In the genomic region with DNA sequence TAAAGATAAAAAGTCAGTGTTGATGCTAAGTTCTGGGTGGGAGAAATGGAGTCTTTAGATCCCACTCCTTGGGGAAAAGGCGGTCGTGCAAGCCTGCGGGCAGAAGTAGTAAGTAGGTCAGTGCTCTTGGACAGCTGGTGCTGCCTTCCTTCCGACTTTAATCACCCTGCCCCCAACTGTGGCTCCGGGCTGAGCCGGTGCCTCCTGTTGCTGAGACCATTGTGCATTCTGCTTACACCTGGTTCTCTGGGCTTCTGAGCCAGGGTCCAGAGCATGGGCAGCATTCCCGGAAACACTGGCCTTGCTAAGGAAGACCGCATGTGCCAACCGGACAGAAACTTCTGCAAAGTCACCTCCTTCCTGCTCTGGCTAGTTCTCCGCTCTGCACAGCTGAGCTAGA, we compare ENCODE assay signal across 9 mouse cellular contexts. TPM values are rescaled to one million over a fixed set of nuclear protein-coding genes. Genes with fewer than 3 reads are reported as not detected.
DNase-seq lines count a peak whose midpoint lies in the region; ATAC-seq and TF ChIP-seq lines count a peak whose summit lies in the region.
"Had no signal": no experiment of that assay in that cellular context is flagged by ENCODE, and none has a peak within 500 bp of the region (broad histone marks: within the 10 kb centered on the region; RNA-seq: fewer than 3 reads in every experiment).

No protein-coding gene starts in this region.

- H3K27me3 ChIP-seq in ES-Bruce4 (ENCODE audit: control insufficient read depth, insufficient read depth, low read length, poor library complexity, severe bottlenecking), result no peaks in the 10 kb centered on the region
- H3K27me3 ChIP-seq in forebrain, embryonic 14.5 days (replicated peaks; ENCODE audit: control insufficient read depth, insufficient read depth, low read length), result no peaks in the 10 kb centered on the region
- H3K27me3 ChIP-seq in hindbrain, embryonic 14.5 days (ENCODE audit: control insufficient read depth, insufficient read depth, low read length), result no peaks in the 10 kb centered on the region
- peaks cover 33% of the 10 kb centered on the region for H3K27me3 ChIP-seq in liver, embryonic 12.5 days (replicated peaks)
- no peaks in the 10 kb centered on the region for H3K27me3 ChIP-seq in stomach, embryonic 14.5 days (ENCODE audit: control insufficient read depth, insufficient read depth, low read length)

- H3K4me2 ChIP-seq in forebrain, embryonic 14.5 days (ENCODE audit: low read length), result peak overlapping the region; percentile 87
- H3K4me2 ChIP-seq in hindbrain, embryonic 14.5 days (replicated peaks), result peak overlapping the region; percentile 79
- peak overlapping the region; percentile 94 for H3K4me2 ChIP-seq in liver, embryonic 12.5 days
- H3K4me2 ChIP-seq in stomach, embryonic 14.5 days (replicated peaks; ENCODE audit: low read depth, low read length), result peak overlapping the region; percentile 50

- no peak overlapping the region for H3K27ac ChIP-seq in ES-Bruce4 (ENCODE audit: insufficient read depth, low read length)
- no peak overlapping the region for H3K27ac ChIP-seq in forebrain, embryonic 14.5 days (ENCODE audit: low read depth, low read length)
- H3K27ac ChIP-seq in hindbrain, embryonic 14.5 days, result 0 out of 2 replicates have a peak overlapping the region, but pooled peaks have one; percentile 27
- peak overlapping the region; percentile 49 for H3K27ac ChIP-seq in liver, embryonic 12.5 days
- peak overlapping the region; percentile 23; the same call in 1 of the 2 replicates for H3K27ac ChIP-seq in stomach, embryonic 14.5 days (ENCODE audit: low read length)

- peak overlapping the region; percentile 15 for H3K9ac ChIP-seq in ES-Bruce4 (ENCODE audit: low read depth, poor library complexity, severe bottlenecking)
- H3K9ac ChIP-seq in forebrain, embryonic 14.5 days (ENCODE audit: low read length), result peak overlapping the region; percentile 17; the same call in 1 of the 2 replicates
- no peak overlapping the region for H3K9ac ChIP-seq in hindbrain, embryonic 14.5 days
- H3K9ac ChIP-seq in liver, embryonic 12.5 days, result no peak overlapping the region
- H3K9ac ChIP-seq in stomach, embryonic 14.5 days (replicated peaks; ENCODE audit: low read depth, low read length), result no peak overlapping the region

- WGBS in forebrain, embryonic 14.5 days, result 51% methylated on average over 10 of the region's 10 CpGs
- 42% methylated on average over 10 of the region's 10 CpGs for WGBS in hindbrain, embryonic 14.5 days
- WGBS in liver, embryonic 12.5 days (ENCODE audit: insufficient replicate concordance), result 51% methylated on average over 10 of the region's 10 CpGs
- 59% methylated on average over 10 of the region's 10 CpGs for WGBS in stomach, embryonic 14.5 days

- no peaks in the 10 kb centered on the region for H3K9me3 ChIP-seq in ES-Bruce4 (replicated peaks; ENCODE audit: control insufficient read depth, insufficient read depth, low read length, poor library complexity, severe bottlenecking)
- H3K9me3 ChIP-seq in forebrain, embryonic 14.5 days (replicated peaks; ENCODE audit: control insufficient read depth, low read length), result no peaks in the 10 kb centered on the region
- H3K9me3 ChIP-seq in hindbrain, embryonic 14.5 days (ENCODE audit: control insufficient read depth, low read length), result no peaks in the 10 kb centered on the region
- no peaks in the 10 kb centered on the region for H3K9me3 ChIP-seq in liver, embryonic 12.5 days (replicated peaks)
- no peaks in the 10 kb centered on the region for H3K9me3 ChIP-seq in stomach, embryonic 14.5 days (ENCODE audit: control insufficient read depth, low read depth, low read length)

- TF ChIP-seq POLR2A in ES-Bruce4 (IDR thresholded peaks at IDR 0.05; ENCODE audit: insufficient read depth, low read length), result no peak

- DNase-seq in adrenal gland, postnatal 14 days, result peak; percentile 68
- no peak for DNase-seq in forebrain, embryonic 14.5 days (ENCODE audit: low spot score)
- DNase-seq in hindbrain, embryonic 14.5 days (ENCODE audit: low spot score), result peak; percentile 29
- DNase-seq in frontal cortex, adult 2 months (ENCODE audit: extremely low spot score in 1 of 2, low spot score in 1 of 2), result no peak
- DNase-seq in right cerebral cortex, adult 2 months (ENCODE audit: low spot score in 2 of 2), result no peak

- H3K36me3 ChIP-seq in ES-Bruce4 (ENCODE audit: control insufficient read depth, insufficient read depth, low read length, poor library complexity, severe bottlenecking), result peaks cover 58% of the 10 kb centered on the region
- H3K36me3 ChIP-seq in forebrain, embryonic 14.5 days (ENCODE audit: control insufficient read depth, insufficient read depth, low read length), result peaks cover 51% of the 10 kb centered on the region
- H3K36me3 ChIP-seq in hindbrain, embryonic 14.5 days (replicated peaks; ENCODE audit: control insufficient read depth, insufficient read depth), result peaks cover 27% of the 10 kb centered on the region
- H3K36me3 ChIP-seq in liver, embryonic 12.5 days, result peaks cover 38% of the 10 kb centered on the region
- peaks cover 37% of the 10 kb centered on the region for H3K36me3 ChIP-seq in stomach, embryonic 14.5 days (ENCODE audit: control insufficient read depth, insufficient read depth, low read length)

- peak overlapping the region; percentile 70 for H3K4me3 ChIP-seq in ES-Bruce4 (ENCODE audit: low read depth, low read length)
- no peak overlapping the region for H3K4me3 ChIP-seq in forebrain, embryonic 14.5 days (ENCODE audit: low read depth, low read length)
- H3K4me3 ChIP-seq in hindbrain, embryonic 14.5 days (replicated peaks; ENCODE audit: low read length), result no peak overlapping the region
- no peak overlapping the region for H3K4me3 ChIP-seq in liver, embryonic 12.5 days
- H3K4me3 ChIP-seq in stomach, embryonic 14.5 days (ENCODE audit: low read depth, low read length), result no peak overlapping the region; the same call in 1 of the 2 replicates
- H3K4me3 ChIP-seq: erythroblast, embryonic 14.5 days had no signal

- peaks cover 3% of the 10 kb centered on the region for H3K4me1 ChIP-seq in ES-Bruce4 (ENCODE audit: control insufficient read depth, insufficient read depth, low read length)
- H3K4me1 ChIP-seq in forebrain, embryonic 14.5 days (ENCODE audit: control insufficient read depth, insufficient read depth, low read length), result peaks cover 37% of the 10 kb centered on the region
- peaks cover 37% of the 10 kb centered on the region for H3K4me1 ChIP-seq in hindbrain, embryonic 14.5 days (replicated peaks; ENCODE audit: control insufficient read depth, insufficient read depth, low read length)
- peaks cover 77% of the 10 kb centered on the region for H3K4me1 ChIP-seq in liver, embryonic 12.5 days
- peaks cover 36% of the 10 kb centered on the region; the same call in 1 of the 2 replicates for H3K4me1 ChIP-seq in stomach, embryonic 14.5 days (ENCODE audit: control insufficient read depth, insufficient read depth, low read length)

- no peak for TF ChIP-seq CTCF in ES-Bruce4 (IDR thresholded peaks at IDR 0.05; ENCODE audit: low read depth, low read length)

- no peak for TF ChIP-seq EP300 in ES-Bruce4 (IDR thresholded peaks at IDR 0.05; ENCODE audit: insufficient read depth, low read depth, low read length)

- ATAC-seq in forebrain, embryonic 14.5 days, result no peak
- no peak for ATAC-seq in hindbrain, embryonic 14.5 days (ENCODE audit: low FRiP score)
- no peak for ATAC-seq in liver, embryonic 12.5 days
- ATAC-seq in stomach, embryonic 14.5 days (ENCODE audit: insufficient number of reproducible peaks, insufficient read depth, low FRiP score, low read depth), result no peak

RNA-seq across cellular contexts. Expression of gene Pkm, which starts 4.3 kb away (rescaled TPM):
- 2,048 and 2,433 TPM in 2 replicates for polyA plus RNA-seq in ES-Bruce4 (2011; ENCODE audit: insufficient read depth, insufficient read length, low read depth, missing spikeins)
- 647 and 658 TPM in 2 replicates for total RNA-seq in adrenal gland, postnatal 14 days (2021)
- 1,240 and 1,376 TPM in 2 replicates for polyA plus RNA-seq in forebrain, embryonic 14.5 days (2014; fragmentation: Nextera tagmentation; extraction: Ambion mirVana)
- polyA plus RNA-seq in hindbrain, embryonic 14.5 days (2014; fragmentation: Nextera tagmentation; extraction: Ambion mirVana), result 861 and 971 TPM in 2 replicates
- polyA plus RNA-seq in liver, embryonic 12.5 days (2016; fragmentation: Nextera tagmentation; extraction: Ambion mirVana), result 439 and 489 TPM in 2 replicates
- 1,134 and 1,145 TPM in 2 replicates for polyA plus RNA-seq in stomach, embryonic 14.5 days (2014; fragmentation: Nextera tagmentation; extraction: Ambion mirVana)
- 1,290 and 1,497 TPM in 2 replicates for polyA plus RNA-seq in frontal cortex, adult 2 months (2012; rRNA removed)

RNA-seq across cellular contexts. Expression of gene Gramd2, which starts 19.5 kb away (rescaled TPM):
- polyA plus RNA-seq in ES-Bruce4 (2011; ENCODE audit: insufficient read depth, insufficient read length, low read depth, missing spikeins), result 4.5 and 5.2 TPM in 2 replicates
- 0.26 and 0.52 TPM in 2 replicates for total RNA-seq in adrenal gland, postnatal 14 days (2021)
- polyA plus RNA-seq in forebrain, embryonic 14.5 days (2014; fragmentation: Nextera tagmentation; extraction: Ambion mirVana), result 2.8 and 3.5 TPM in 2 replicates
- polyA plus RNA-seq in hindbrain, embryonic 14.5 days (2014; fragmentation: Nextera tagmentation; extraction: Ambion mirVana), result 2.9 and 6.0 TPM in 2 replicates
- 0.04 and 0.07 TPM in 2 replicates for polyA plus RNA-seq in liver, embryonic 12.5 days (2016; fragmentation: Nextera tagmentation; extraction: Ambion mirVana)
- polyA plus RNA-seq in stomach, embryonic 14.5 days (2014; fragmentation: Nextera tagmentation; extraction: Ambion mirVana), result 1.1 and 1.5 TPM in 2 replicates
- 13.2 and 15.2 TPM in 2 replicates for polyA plus RNA-seq in frontal cortex, adult 2 months (2012; rRNA removed)
- polyA plus RNA-seq: erythroblast, embryonic 14.5 days had no signal

RNA-seq across cellular contexts. Expression of gene Parp6, which starts 43.3 kb away (rescaled TPM):
- polyA plus RNA-seq in ES-Bruce4 (2011; ENCODE audit: insufficient read depth, insufficient read length, low read depth, missing spikeins), result 28.3 and 30.9 TPM in 2 replicates
- 30.2 and 37.3 TPM in 2 replicates for total RNA-seq in adrenal gland, postnatal 14 days (2021)
- polyA plus RNA-seq in forebrain, embryonic 14.5 days (2014; fragmentation: Nextera tagmentation; extraction: Ambion mirVana), result 211 and 219 TPM in 2 replicates
- 216 and 219 TPM in 2 replicates for polyA plus RNA-seq in hindbrain, embryonic 14.5 days (2014; fragmentation: Nextera tagmentation; extraction: Ambion mirVana)
- 6.4 and 7.5 TPM in 2 replicates for polyA plus RNA-seq in liver, embryonic 12.5 days (2016; fragmentation: Nextera tagmentation; extraction: Ambion mirVana)
- 38.9 and 39.5 TPM in 2 replicates for polyA plus RNA-seq in stomach, embryonic 14.5 days (2014; fragmentation: Nextera tagmentation; extraction: Ambion mirVana)
- polyA plus RNA-seq in frontal cortex, adult 2 months (2012; rRNA removed), result 186 and 191 TPM in 2 replicates

Comparison
In these comparisons a context has a peak if more than half of its experiments do, and no peak if none do; other contexts are left out.
1. H3K27ac ChIP-seq: peak in hindbrain, embryonic 14.5 days (single experiment), liver, embryonic 12.5 days (single experiment) and stomach, embryonic 14.5 days (single experiment); none in ES-Bruce4 (single experiment) and forebrain, embryonic 14.5 days (single experiment).
2. H3K9ac ChIP-seq: peak in ES-Bruce4 (single experiment) and forebrain, embryonic 14.5 days (single experiment); none in hindbrain, embryonic 14.5 days (single experiment), liver, embryonic 12.5 days (single experiment) and stomach, embryonic 14.5 days (single experiment).
3. DNase-seq: peak in adrenal gland, postnatal 14 days (single experiment) and hindbrain, embryonic 14.5 days (single experiment); none in forebrain, embryonic 14.5 days (single experiment), frontal cortex, adult 2 months (0 of 2) and right cerebral cortex, adult 2 months (0 of 2).
4. Peak in every context shown above with its lines, with median percentiles within 50 percentile points of each other: H3K4me2 ChIP-seq.